Mouse (Mus musculus): ENCODE data around the gene Rala.
A peak's percentile ranks its signal among the peaks of the same experiment; 100 is the strongest.

Rala gene

GRCm38 (mm10) chr13:17891545-17891944, 52.5 kb downstream of the Rala start:
- no peak for DNase-seq (ENCODE audit: extremely low read depth, insufficient read length, low spot score)

- no peak for DNase-seq (ENCODE audit: extremely low read depth, insufficient read length, low spot score)
Measured at GRCm38 (mm10) chr13:17884211-17884610, 59.8 kb downstream of the Rala start.

GRCm38 (mm10) chr13:17879061-17879460, 65.0 kb downstream of the Rala start:
- no peak for DNase-seq (ENCODE audit: extremely low read depth, insufficient read length, low spot score)

GRCm38 (mm10) chr13:17866741-17867140, 77.3 kb downstream of the Rala start:
- DNase-seq (ENCODE audit: extremely low read depth, insufficient read length, low spot score), result no peak

GRCm38 (mm10) chr13:17860536-17860935, 83.5 kb downstream of the Rala start:
- DNase-seq (ENCODE audit: extremely low read depth, insufficient read length, low spot score), result no peak

GRCm38 (mm10) chr13:17859365-17860033, 84.5 kb downstream of the Rala start:
- DNase-seq (ENCODE audit: extremely low read depth, insufficient read length, low spot score), result no peak

- DNase-seq (ENCODE audit: extremely low read depth, insufficient read length, low spot score), result no peak
Measured at GRCm38 (mm10) chr13:17857046-17857445, 87.0 kb downstream of the Rala start.

- no peak for DNase-seq (ENCODE audit: extremely low read depth, insufficient read length, low spot score)
Measured at GRCm38 (mm10) chr13:17855492-17856138, 88.4 kb downstream of the Rala start.

- DNase-seq (ENCODE audit: extremely low read depth, insufficient read length, low spot score), result no peak
Measured at GRCm38 (mm10) chr13:17854755-17855154, 89.3 kb downstream of the Rala start.

- no peak for DNase-seq (ENCODE audit: extremely low read depth, insufficient read length, low spot score)
Measured at GRCm38 (mm10) chr13:17843336-17843735, 100.7 kb downstream of the Rala start.

GRCm38 (mm10) chr13:17842756-17843155, 101.3 kb downstream of the Rala start:
- no peak for DNase-seq (ENCODE audit: extremely low read depth, insufficient read length, low spot score)

GRCm38 (mm10) chr13:17839137-17839536, 104.9 kb downstream of the Rala start:
- DNase-seq (ENCODE audit: extremely low read depth, insufficient read length, low spot score), result no peak

- DNase-seq (ENCODE audit: extremely low read depth, insufficient read length, low spot score), result no peak
Measured at GRCm38 (mm10) chr13:17838484-17838851, 105.6 kb downstream of the Rala start.

GRCm38 (mm10) chr13:17837610-17838483, 106.2 kb downstream of the Rala start:
- peak; percentile 31 for DNase-seq (ENCODE audit: extremely low read depth, insufficient read length, low spot score)

- no peak for DNase-seq (ENCODE audit: extremely low read depth, insufficient read length, low spot score)
Measured at GRCm38 (mm10) chr13:17836808-17837207, 107.2 kb downstream of the Rala start.

- DNase-seq (ENCODE audit: extremely low read depth, insufficient read length, low spot score), result no peak
Measured at GRCm38 (mm10) chr13:17832940-17833339, 111.1 kb downstream of the Rala start.

Measured in 3134 (cell line).